Mouse (Mus musculus): ENCODE results near the gene Gm20388. TPM values are rescaled to one million over a fixed set of nuclear protein-coding genes. Genes with fewer than 3 reads are reported as not detected.

Gene Gm20388
- polyA plus RNA-seq, 1 experiment = 23.9 TPM

- TF ChIP-seq CTCF (IDR thresholded peaks at IDR 0.05; ENCODE audit: extremely low read depth, insufficient read depth, low read length) (no peak), POLR2A (IDR thresholded peaks at IDR 0.05; ENCODE audit: extremely low read depth, insufficient read depth, low read length) (no peak)
- no peak overlapping the region for H3K27ac ChIP-seq (ENCODE audit: insufficient read depth, low read length)
- H3K4me3 ChIP-seq (ENCODE audit: insufficient read depth, low read length) = no peak overlapping the region
- H3K4me1 ChIP-seq (ENCODE audit: control insufficient read depth, insufficient read depth, low read length) = no peaks in the 10 kb centered on the region
Measured at GRCm38 (mm10) chr8:120072827-120073226, 162.2 kb downstream of the Gm20388 start.

DNA sequence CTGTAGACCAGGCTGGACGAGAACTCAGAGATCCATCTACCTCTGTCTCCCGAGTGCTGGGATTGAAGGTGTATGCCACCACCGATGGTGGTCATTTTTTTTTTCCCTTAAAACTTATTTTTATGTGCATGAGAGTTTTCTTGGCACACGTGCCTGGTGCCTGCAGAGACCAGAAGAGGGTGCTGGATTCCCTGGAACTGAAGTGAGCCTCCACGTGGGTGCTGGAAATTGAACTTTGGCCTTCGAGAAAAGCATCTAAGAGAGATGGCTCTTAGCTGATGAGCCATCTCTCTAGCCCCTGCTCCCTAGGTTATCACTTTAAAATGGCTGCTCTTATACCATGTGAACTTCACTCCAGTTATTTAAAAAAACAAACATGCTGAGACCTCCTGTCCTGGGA, 163.9 kb downstream of the Gm20388 start:
- H3K4me3 ChIP-seq (ENCODE audit: insufficient read depth, low read length) = no peak overlapping the region
- TF ChIP-seq POLR2A (IDR thresholded peaks at IDR 0.05; ENCODE audit: extremely low read depth, insufficient read depth, low read length) (no peak), CTCF (IDR thresholded peaks at IDR 0.05; ENCODE audit: extremely low read depth, insufficient read depth, low read length) (no peak)
- H3K4me1 ChIP-seq (ENCODE audit: control insufficient read depth, insufficient read depth, low read length) = no peaks in the 10 kb centered on the region
- H3K27ac ChIP-seq (ENCODE audit: insufficient read depth, low read length) = no peak overlapping the region

DNA sequence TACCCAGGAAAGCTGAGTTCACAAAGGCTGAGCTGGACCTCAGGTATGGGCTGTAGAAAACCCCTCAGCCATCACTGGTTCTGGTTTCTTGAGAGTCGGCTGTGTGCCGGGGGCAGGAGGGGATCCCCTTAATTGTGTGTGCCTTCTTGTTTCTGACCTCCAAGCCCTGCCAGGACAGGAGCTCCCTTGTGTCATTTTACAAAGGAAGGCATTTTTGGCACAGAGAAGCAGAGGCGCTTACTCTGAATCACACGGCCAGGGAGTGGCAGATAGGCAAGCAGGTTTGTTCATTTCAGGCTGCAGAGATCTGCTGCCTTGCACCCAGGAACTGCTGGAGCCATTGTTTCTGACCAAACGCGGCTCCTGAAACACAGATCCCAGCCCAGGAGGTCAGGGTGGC, 164.7 kb downstream of the Gm20388 start:
- no peak overlapping the region for H3K27ac ChIP-seq (ENCODE audit: insufficient read depth, low read length)
- TF ChIP-seq POLR2A (IDR thresholded peaks at IDR 0.05; ENCODE audit: extremely low read depth, insufficient read depth, low read length) (no peak), CTCF (IDR thresholded peaks at IDR 0.05; ENCODE audit: extremely low read depth, insufficient read depth, low read length) (no peak)
- H3K4me1 ChIP-seq (ENCODE audit: control insufficient read depth, insufficient read depth, low read length) = no peaks in the 10 kb centered on the region
- H3K4me3 ChIP-seq (ENCODE audit: insufficient read depth, low read length) = no peak overlapping the region

- TF ChIP-seq POLR2A (IDR thresholded peaks at IDR 0.05; ENCODE audit: extremely low read depth, insufficient read depth, low read length) (no peak), CTCF (IDR thresholded peaks at IDR 0.05; ENCODE audit: extremely low read depth, insufficient read depth, low read length) (peak; percentile 65)
- H3K4me3 ChIP-seq (ENCODE audit: insufficient read depth, low read length) = no peak overlapping the region
- no peaks in the 10 kb centered on the region for H3K4me1 ChIP-seq (ENCODE audit: control insufficient read depth, insufficient read depth, low read length)
- H3K27ac ChIP-seq (ENCODE audit: insufficient read depth, low read length) = no peak overlapping the region
Measured at GRCm38 (mm10) chr8:120078080-120078479, 167.4 kb downstream of the Gm20388 start.

DNA sequence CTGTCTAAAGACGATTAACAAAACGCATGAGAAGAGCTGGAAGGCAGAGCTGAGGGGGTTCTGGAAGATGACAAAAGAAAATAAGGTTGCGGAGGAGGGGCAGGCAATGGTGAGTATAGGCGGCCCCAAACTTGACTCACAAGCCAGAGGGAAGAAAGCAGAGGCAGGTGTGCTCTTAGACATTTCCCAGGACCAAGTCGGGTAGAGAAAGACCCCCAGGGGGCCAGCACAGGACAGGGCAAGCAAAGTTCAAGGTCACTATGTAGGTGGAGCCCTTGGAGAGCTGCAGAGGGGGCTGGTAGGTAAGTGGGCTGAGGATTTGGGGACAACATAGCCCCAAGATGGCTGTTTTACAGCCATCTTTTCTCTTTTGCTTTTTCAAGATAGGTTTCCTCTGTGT, 168.7 kb downstream of the Gm20388 start:
- no peak overlapping the region for H3K27ac ChIP-seq (ENCODE audit: insufficient read depth, low read length)

DNA sequence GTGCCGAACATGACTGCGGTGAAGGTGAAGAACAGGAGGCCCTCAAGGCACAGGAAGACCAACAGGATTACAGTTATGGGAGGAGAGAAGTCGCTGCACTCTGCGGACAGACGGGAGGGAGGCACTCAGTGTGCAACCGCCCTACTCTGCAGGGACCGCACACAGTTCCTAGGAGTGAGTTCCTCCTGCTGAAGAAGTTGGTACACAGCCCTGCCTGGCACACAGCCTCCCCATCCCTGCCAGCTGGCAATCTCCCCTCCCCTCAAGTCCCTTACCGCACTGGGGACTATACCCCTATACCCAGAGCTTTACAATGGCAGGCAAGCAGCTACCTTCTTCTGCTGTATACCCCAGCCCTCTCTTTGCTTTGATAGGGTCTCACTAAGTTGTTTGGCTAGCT, 172.6 kb downstream of the Gm20388 start:
- Histone ChIP-seq H3K4me3 (ENCODE audit: insufficient read depth, low read length) (no peak overlapping the region), H3K27ac (ENCODE audit: insufficient read depth, low read length) (no peak overlapping the region), H3K4me1 (ENCODE audit: control insufficient read depth, insufficient read depth, low read length) (no peaks in the 10 kb centered on the region)
- TF ChIP-seq CTCF (IDR thresholded peaks at IDR 0.05; ENCODE audit: extremely low read depth, insufficient read depth, low read length) = no peak
- no peak for TF ChIP-seq POLR2A (IDR thresholded peaks at IDR 0.05; ENCODE audit: extremely low read depth, insufficient read depth, low read length)

More for the DNA sequence above, 168.7 kb downstream of the Gm20388 start:
- TF ChIP-seq POLR2A (IDR thresholded peaks at IDR 0.05; ENCODE audit: extremely low read depth, insufficient read depth, low read length) (no peak), CTCF (IDR thresholded peaks at IDR 0.05; ENCODE audit: extremely low read depth, insufficient read depth, low read length) (no peak)
- no peaks in the 10 kb centered on the region for H3K4me1 ChIP-seq (ENCODE audit: control insufficient read depth, insufficient read depth, low read length)
- no peak overlapping the region for H3K4me3 ChIP-seq (ENCODE audit: insufficient read depth, low read length)

GRCm38 (mm10) chr8:120084783-120085182, 174.1 kb downstream of the Gm20388 start:
- Histone ChIP-seq H3K4me3 (ENCODE audit: insufficient read depth, low read length) (no peak overlapping the region), H3K27ac (ENCODE audit: insufficient read depth, low read length) (no peak overlapping the region), H3K4me1 (ENCODE audit: control insufficient read depth, insufficient read depth, low read length) (no peaks in the 10 kb centered on the region)
- TF ChIP-seq POLR2A (IDR thresholded peaks at IDR 0.05; ENCODE audit: extremely low read depth, insufficient read depth, low read length) (no peak), CTCF (IDR thresholded peaks at IDR 0.05; ENCODE audit: extremely low read depth, insufficient read depth, low read length) (no peak)

DNA sequence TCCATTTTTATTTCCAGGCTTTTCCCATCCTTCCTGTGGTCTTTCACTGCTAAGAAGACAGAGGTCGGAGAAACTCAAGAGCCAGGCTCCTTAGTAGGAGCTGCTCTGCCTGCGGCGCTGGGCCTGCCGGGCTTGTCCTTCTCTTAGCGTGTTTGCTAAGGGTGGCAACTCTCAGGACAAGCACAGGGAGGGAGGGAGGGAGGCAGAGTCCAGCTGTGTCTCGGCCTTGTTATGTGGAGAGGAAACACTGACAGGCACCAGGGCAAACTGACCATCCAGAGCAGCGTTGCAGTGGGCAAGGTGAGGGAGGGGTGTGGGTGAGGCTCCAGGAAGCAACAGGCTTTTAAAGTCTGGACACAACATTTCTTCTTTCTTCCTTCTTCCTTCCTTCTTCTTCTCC, 178.9 kb downstream of the Gm20388 start:
- Histone ChIP-seq H3K4me3 (ENCODE audit: insufficient read depth, low read length) (no peak overlapping the region), H3K4me1 (ENCODE audit: control insufficient read depth, insufficient read depth, low read length) (no peaks in the 10 kb centered on the region), H3K27ac (ENCODE audit: insufficient read depth, low read length) (no peak overlapping the region)
- TF ChIP-seq POLR2A (IDR thresholded peaks at IDR 0.05; ENCODE audit: extremely low read depth, insufficient read depth, low read length) = no peak
- no peak for TF ChIP-seq CTCF (IDR thresholded peaks at IDR 0.05; ENCODE audit: extremely low read depth, insufficient read depth, low read length)

DNA sequence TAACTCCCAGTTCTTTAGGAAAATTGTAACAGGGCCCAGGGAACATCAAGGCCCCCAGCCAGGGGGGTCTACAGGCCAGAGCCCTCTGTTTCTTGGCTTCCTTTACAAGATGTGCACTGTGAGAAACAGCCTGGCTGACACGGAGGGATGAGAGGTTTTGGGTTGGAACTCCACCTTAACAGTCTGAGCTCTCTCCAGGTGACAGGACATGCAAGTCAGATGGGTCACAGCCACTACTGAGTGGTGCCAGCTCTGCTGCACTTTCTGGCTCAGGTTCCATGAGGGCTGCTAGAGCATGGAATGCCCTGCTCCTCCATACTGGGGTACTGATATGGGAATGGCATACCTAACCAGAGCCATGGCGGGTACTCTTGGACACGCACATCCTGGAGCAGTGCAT, 180.4 kb downstream of the Gm20388 start:
- no peak overlapping the region for H3K27ac ChIP-seq (ENCODE audit: insufficient read depth, low read length)
- no peak overlapping the region for H3K4me3 ChIP-seq (ENCODE audit: insufficient read depth, low read length)
- no peaks in the 10 kb centered on the region for H3K4me1 ChIP-seq (ENCODE audit: control insufficient read depth, insufficient read depth, low read length)
- TF ChIP-seq POLR2A (IDR thresholded peaks at IDR 0.05; ENCODE audit: extremely low read depth, insufficient read depth, low read length) = no peak
- no peak for TF ChIP-seq CTCF (IDR thresholded peaks at IDR 0.05; ENCODE audit: extremely low read depth, insufficient read depth, low read length)

- Histone ChIP-seq H3K4me3 (ENCODE audit: insufficient read depth, low read length) (no peak overlapping the region), H3K4me1 (ENCODE audit: control insufficient read depth, insufficient read depth, low read length) (no peaks in the 10 kb centered on the region), H3K27ac (ENCODE audit: insufficient read depth, low read length) (no peak overlapping the region)
- TF ChIP-seq POLR2A (IDR thresholded peaks at IDR 0.05; ENCODE audit: extremely low read depth, insufficient read depth, low read length) = no peak
- TF ChIP-seq CTCF (IDR thresholded peaks at IDR 0.05; ENCODE audit: extremely low read depth, insufficient read depth, low read length) = no peak
Measured at GRCm38 (mm10) chr8:120093103-120093502, 182.5 kb downstream of the Gm20388 start.

All from cortical plate, adult 2 months (tissue).